Mouse (Mus musculus): ENCODE data around the gene Mtmr1. TPM values are rescaled to one million over a fixed set of nuclear protein-coding genes. Genes with fewer than 3 reads are reported as not detected.

Mtmr1 gene
- polyA plus RNA-seq, 1 experiment from 2014 or later: 16.2 TPM

DNA sequence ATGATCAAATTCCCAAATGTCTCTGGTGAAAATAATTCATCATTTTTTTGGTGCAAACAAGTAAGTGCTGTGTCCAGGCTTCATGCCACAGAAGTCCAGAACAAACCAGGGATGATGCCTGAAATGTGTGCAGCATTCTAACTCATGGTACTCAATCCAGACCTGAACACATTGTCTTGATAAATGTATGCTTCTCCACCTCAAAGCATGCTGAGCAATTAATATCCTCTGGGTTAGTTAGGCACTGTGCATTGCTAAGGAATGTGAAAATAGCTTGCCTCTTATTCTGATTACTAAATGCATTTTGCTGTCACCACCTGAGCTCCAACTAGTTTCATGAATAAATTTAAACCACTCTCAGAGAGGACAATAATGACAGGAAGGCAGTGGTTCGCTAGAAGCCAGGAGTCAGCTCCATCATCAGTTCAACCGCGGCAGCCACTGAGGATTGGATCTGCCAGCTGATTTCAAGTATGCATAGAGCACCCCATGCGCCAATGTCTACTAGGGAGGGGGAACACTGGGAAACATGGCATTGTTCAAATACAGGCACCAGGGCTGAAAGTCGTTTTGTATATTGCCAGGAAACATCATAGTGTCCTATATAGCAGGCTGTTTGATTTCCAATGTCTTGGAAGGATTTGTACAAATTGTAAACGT, 91.6 kb downstream of the Mtmr1 start:
- 58% methylated on average over 6 of the region's 6 CpGs for WGBS
- H3K27ac ChIP-seq (replicated peaks): peak overlapping the region; percentile 34; the same call in 1 of the 2 replicates

DNA sequence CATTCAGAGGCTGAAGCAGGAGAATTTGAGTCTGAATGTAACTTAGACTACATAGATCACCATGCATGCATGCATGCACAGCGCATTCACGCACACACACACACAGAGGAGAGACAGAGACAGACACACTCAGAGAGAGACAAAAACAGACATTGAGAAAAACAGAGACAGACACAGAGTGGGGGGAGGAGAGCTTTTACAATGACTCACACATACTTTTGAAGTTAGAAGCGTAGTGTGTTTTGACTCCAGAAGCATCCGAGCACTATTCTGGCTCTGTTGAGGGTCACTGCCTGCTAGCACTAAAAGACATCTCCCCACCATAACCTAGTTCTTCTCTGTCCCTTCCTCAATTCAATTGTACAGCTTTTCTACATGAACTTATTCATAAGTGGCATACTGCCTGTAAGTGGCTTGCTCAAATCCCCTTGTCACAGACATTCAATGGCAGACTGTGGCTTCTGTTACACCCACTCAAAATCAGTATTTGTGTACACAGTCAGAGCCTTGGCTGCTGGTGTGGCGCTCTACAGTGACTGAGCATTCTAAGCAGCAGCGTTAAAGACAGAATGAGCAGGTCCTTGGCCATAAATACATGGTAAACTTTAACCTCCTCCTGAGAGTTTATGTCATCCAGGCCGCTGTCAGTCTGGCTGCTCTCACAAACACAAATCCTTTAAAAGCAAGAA, 99.7 kb downstream of the Mtmr1 start:
- no peak overlapping the region for H3K27ac ChIP-seq (replicated peaks)
- no peak overlapping the region for H3K9ac ChIP-seq
- 82% methylated on average over 7 of the region's 7 CpGs for WGBS
- no peak overlapping the region for H3K4me3 ChIP-seq
- no peaks in the 10 kb centered on the region for H3K36me3 ChIP-seq
- no peak overlapping the region for H3K4me2 ChIP-seq
- ATAC-seq (ENCODE audit: low FRiP score, low read depth): no peak
- no peaks in the 10 kb centered on the region for H3K27me3 ChIP-seq
- H3K9me3 ChIP-seq: no peaks in the 10 kb centered on the region
- no peaks in the 10 kb centered on the region for H3K4me1 ChIP-seq (replicated peaks)

More for the DNA sequence above, 91.6 kb downstream of the Mtmr1 start:
- no peak overlapping the region for H3K9ac ChIP-seq
- no peak for ATAC-seq (ENCODE audit: low FRiP score, low read depth)
- H3K4me1 ChIP-seq (replicated peaks): no peaks in the 10 kb centered on the region
- H3K4me2 ChIP-seq: no peak overlapping the region
- H3K4me3 ChIP-seq: no peak overlapping the region
- H3K36me3 ChIP-seq: no peaks in the 10 kb centered on the region
- H3K9me3 ChIP-seq: no peaks in the 10 kb centered on the region
- no peaks in the 10 kb centered on the region for H3K27me3 ChIP-seq

DNA sequence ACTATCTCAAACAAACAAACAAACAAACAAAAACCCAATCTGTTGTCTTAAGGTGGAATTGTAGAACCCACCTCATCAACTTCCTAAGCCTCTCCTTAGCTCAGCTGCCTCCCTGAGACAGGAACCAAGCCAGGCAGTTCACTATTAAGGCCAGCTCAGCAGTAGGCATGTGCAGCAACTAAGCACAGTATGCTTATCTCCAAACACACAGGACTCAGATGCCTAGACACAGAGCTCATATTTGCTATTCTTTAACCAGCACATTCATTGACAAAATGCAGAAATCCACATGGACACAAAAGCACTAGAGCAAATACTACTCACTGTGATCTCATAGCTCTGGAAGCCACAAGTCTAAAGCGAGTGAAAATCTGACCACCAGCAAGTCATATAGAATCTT, 100.9 kb downstream of the Mtmr1 start:
- H3K36me3 ChIP-seq: no peaks in the 10 kb centered on the region
- H3K4me1 ChIP-seq (replicated peaks): no peaks in the 10 kb centered on the region
- H3K9me3 ChIP-seq: no peaks in the 10 kb centered on the region
- WGBS: 84% methylated on average over 1 of the region's 1 CpGs
- H3K4me3 ChIP-seq: no peak overlapping the region
- H3K27ac ChIP-seq (replicated peaks): no peak overlapping the region
- H3K9ac ChIP-seq: no peak overlapping the region
- ATAC-seq (ENCODE audit: low FRiP score, low read depth): no peak
- H3K27me3 ChIP-seq: no peaks in the 10 kb centered on the region
- H3K4me2 ChIP-seq: no peak overlapping the region

DNA sequence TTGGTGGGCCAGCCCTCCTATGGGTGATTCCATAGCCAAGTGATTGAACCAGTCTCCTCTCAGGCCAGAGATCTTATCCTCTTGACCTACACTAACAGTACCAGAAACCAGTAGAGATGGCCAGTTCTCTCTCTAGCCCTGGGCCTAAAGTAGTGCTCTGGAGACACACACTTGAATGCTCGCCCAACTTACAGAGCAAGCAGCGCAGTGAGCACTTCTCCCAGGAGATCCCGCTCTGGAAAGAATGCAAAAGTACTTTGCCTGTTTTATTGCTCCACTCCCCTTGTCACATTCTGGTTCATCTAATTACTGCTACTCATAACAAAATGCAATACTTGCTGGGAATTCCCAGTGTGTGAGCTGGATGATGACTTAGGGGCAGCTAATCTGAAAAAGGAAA, 102.9 kb downstream of the Mtmr1 start:
- Histone ChIP-seq H3K36me3 (no peaks in the 10 kb centered on the region), H3K27me3 (no peaks in the 10 kb centered on the region), H3K4me1 (replicated peaks) (no peaks in the 10 kb centered on the region), H3K4me2 (no peak overlapping the region), H3K4me3 (no peak overlapping the region), H3K9me3 (no peaks in the 10 kb centered on the region), H3K27ac (replicated peaks) (no peak overlapping the region), H3K9ac (no peak overlapping the region)
- WGBS: 95% methylated on average over 3 of the region's 3 CpGs
- ATAC-seq (ENCODE audit: low FRiP score, low read depth): no peak

Other genes starting within 250 kb of the Mtmr1 start
- gene Mtm1, start 154.0 kb upstream of the Mtmr1 start, polyA plus RNA-seq (2015; fragmentation: Nextera tagmentation; extraction: Ambion mirVana): 4.4 and 4.8 TPM in 2 replicates
- gene Cd99l2, start 128.1 kb downstream of the Mtmr1 start, polyA plus RNA-seq (2015; fragmentation: Nextera tagmentation; extraction: Ambion mirVana): 85.2 and 86.4 TPM in 2 replicates
- 459 and 467 TPM in 2 replicates for gene Hmgb3, start 191.2 kb downstream of the Mtmr1 start, polyA plus RNA-seq (2015; fragmentation: Nextera tagmentation; extraction: Ambion mirVana)